Mouse (Mus musculus) gastrocnemius, postnatal 10 days (tissue): ENCODE results near the gene Pramel4. TPM values are rescaled to one million over a fixed set of nuclear protein-coding genes. Genes with fewer than 3 reads are reported as not detected.
"Not testable (repeated sequence)": the region's sequence is repeated elsewhere in the genome, so short reads cannot be mapped to it uniquely, and the experiment has no call there.

Experiments used
- DNase-seq: peaks from one replicate; pipeline ENCODE4 v3.0.0; 2021; ENCODE audit warnings: mixed read lengths
- long read RNA-seq, 2 experiments: library from polyadenylated mRNA; stranded (forward); transcript quantifications; one replicate each; pipeline ENCODE4 v2.0.0; 2021
- total RNA-seq, 2 experiments: library from RNA; stranded (reverse); gene quantifications; 2 replicates each; pipeline ENCODE4 v1.2.3; 2021

Pramel4 gene
- total RNA-seq: not detected
- long read RNA-seq, experiment 1: 0 reads
- long read RNA-seq, experiment 2: 0 reads

DNA sequence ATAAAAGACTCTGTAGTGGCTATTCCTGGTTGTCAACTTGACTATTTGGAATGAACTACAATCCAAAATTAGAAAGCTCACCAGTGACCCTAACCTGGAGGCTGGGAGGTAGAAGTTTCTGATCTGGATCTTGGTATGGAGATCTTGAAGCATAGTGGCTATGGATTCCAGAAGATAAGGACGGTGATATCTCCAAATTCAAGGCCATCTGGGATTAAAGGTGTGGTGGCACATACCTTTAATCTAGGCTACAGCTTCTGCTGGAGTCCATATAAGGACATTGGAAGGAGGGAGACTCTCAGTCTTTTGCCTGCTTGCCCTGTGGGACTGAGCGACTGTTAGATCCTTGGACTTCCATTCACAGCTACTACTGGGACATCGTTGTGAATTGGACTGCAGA, at the start of gene Pramel4:
TSS of gene Pramel4 (plus strand) at position 301 of the 400 bp plus-strand sequence.
- DNase-seq: not testable (repeated sequence)

DNA sequence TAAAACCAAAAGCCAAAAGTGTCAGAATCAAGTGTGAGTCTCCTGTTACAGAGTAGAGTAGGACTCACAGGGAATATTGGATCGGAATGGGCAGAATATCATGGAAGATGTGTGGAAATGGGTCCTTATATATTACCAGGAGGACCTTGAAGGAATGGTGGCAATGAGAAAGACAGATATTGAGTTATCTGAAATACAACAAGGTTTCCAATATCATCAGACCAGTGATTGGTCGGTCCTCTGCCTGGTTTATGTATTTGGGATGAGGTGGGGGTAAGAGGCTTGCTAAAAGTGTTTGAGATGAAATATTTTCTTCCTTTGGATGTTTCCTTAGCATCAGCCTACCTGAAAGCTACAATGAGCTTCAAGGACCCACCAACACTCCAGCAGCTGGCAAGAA, 47.2 kb downstream of the Pramel4 start, which contains the start of gene Gm13102:
TSS of gene Gm13102 (plus strand) at position 301 of the 400 bp plus-strand sequence.
- not testable (repeated sequence) for DNase-seq

Other genes starting within 250 kb of the Pramel4 start
- not detected for gene Gm13084, start 243.0 kb upstream of the Pramel4 start, total RNA-seq
- gene Gm13103, start 212.6 kb upstream of the Pramel4 start, total RNA-seq: not detected
- gene Pramef6, start 158.7 kb upstream of the Pramel4 start, total RNA-seq: not detected
- gene Pramef25, start 108.1 kb upstream of the Pramel4 start, total RNA-seq: not detected
- gene Gm13101, start 92.2 kb upstream of the Pramel4 start, total RNA-seq: not detected
- gene Pramef17, start 64.8 kb upstream of the Pramel4 start, total RNA-seq: not detected
- not detected for gene Gm13102, start 47.3 kb downstream of the Pramel4 start, total RNA-seq
- gene Oog3, start 103.5 kb downstream of the Pramel4 start, total RNA-seq: not detected
- gene Oog2, start 131.6 kb downstream of the Pramel4 start, total RNA-seq: not detected
- not detected for gene C87977, start 154.2 kb downstream of the Pramel4 start, total RNA-seq
- not detected for gene Pramel5, start 221.4 kb downstream of the Pramel4 start, total RNA-seq